Mouse (Mus musculus): Measurements from ENCODE around the gene Cdadc1. TPM values are rescaled to one million over a fixed set of nuclear protein-coding genes. Genes with fewer than 3 reads are reported as not detected.

Gene Cdadc1
- polyA plus RNA-seq, 1 experiment from 2014 or later: 23.7 TPM

DNA sequence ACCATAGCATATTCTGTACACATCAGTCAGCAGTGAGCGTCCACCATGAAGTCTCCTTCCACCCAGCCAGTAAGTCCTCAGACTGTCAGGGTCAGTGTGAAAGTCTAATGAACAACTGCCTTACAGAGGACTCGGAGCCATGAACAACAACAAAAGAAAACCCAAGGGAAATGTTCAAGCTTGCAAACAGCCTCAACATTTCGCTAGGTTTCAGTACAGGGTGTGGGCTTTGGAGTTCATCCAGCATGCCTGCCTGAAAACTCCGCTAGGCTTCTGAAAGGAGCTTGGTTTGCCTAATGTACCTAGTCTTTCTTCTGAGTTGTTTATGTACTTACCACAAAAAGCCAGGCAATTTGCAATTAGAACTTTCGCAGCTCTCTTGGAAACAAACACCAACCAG, 53.8 kb downstream of the Cdadc1 start:
- Histone ChIP-seq H3K27ac (no peak overlapping the region), H3K79me2 (ENCODE audit: inconsistent target) (no peaks in the 10 kb centered on the region), H3K4me3 (ENCODE audit: inconsistent target) (no peak overlapping the region), H3K36me3 (ENCODE audit: inconsistent target) (peaks cover 24% of the 10 kb centered on the region)
- WGBS (ENCODE audit: missing documents): 99% methylated on average over 5 of the region's 5 CpGs

DNA sequence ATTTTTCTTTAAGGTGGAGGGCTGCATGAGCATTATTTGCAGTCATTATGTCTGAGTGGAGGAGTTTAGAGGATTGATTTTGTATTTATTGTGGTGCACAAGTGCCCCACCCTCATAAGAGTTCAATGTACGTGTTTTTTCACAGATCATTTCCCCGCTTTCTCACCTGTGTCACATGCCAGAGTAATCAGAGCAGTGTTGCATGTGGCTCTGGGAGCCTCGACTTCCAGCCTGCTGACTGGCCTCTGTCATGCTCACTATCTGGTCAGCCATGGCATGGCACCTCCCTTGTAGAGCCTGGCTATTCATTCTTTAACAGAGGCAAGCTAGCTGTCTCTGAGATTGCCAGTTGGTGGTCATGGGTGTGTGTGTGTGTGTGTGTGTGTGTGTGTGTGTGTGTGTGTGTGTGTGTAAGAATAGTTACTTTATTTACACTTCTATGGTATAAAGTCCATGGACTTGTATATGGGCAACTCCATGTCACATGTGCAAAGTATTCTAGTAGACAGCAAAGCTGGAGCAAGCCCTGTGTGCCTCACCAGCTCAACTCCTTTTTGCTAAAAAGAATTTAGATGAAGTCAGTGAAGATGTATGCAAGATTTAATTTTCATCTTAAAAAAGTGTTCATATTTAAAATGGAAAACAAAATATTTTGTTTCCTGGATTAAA, 54.5 kb downstream of the Cdadc1 start:
- WGBS (ENCODE audit: missing documents): 92% methylated on average over 3 of the region's 3 CpGs
- Histone ChIP-seq H3K79me2 (ENCODE audit: inconsistent target) (no peaks in the 10 kb centered on the region), H3K36me3 (ENCODE audit: inconsistent target) (peaks cover 26% of the 10 kb centered on the region), H3K4me3 (ENCODE audit: inconsistent target) (no peak overlapping the region), H3K27ac (no peak overlapping the region)

DNA sequence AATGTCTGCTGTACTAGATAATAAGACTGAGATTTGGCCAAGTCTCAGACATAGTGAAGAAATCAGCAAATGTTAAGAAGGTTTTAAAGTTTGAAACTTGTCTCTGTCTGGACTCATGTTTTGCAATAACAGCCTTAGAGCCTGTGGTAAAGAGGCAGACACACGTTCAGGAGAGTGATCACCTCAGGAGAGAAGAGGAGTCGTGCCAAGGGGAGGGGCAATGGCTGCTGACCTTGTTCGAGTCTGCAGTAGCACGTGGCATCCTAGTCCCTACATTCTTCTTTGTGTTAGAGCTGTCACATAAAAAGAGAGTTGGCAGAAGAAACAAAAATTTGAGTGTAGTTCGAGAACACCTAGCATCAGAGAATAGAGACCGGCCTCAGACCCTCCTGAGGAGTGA, 57.0 kb downstream of the Cdadc1 start:
- Histone ChIP-seq H3K36me3 (ENCODE audit: inconsistent target) (peaks cover 15% of the 10 kb centered on the region), H3K79me2 (ENCODE audit: inconsistent target) (no peaks in the 10 kb centered on the region), H3K27ac (no peak overlapping the region), H3K4me3 (ENCODE audit: inconsistent target) (no peak overlapping the region)
- 89% methylated on average over 6 of the region's 6 CpGs for WGBS (ENCODE audit: missing documents)

DNA sequence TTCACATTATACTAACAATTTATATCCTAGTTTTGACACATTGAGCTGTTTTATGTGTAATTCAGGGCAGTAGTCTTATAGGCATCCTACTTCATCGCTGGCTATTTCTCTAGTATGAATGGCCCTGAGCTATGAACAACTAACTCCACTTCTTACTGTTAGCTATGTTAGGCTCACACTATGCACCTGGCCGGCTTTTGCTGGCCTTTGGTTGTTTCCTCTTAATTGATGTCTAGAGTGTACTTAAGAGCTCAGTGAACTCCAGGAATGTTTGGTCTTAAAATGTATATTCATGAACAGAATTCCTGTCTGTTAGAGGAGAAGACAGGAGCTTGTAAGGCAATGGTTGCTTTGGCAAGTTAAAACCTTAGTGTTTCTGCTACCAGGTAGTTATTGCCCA, 57.5 kb downstream of the Cdadc1 start:
- Histone ChIP-seq H3K27ac (no peak overlapping the region), H3K36me3 (ENCODE audit: inconsistent target) (peaks cover 15% of the 10 kb centered on the region), H3K4me3 (ENCODE audit: inconsistent target) (no peak overlapping the region), H3K79me2 (ENCODE audit: inconsistent target) (no peaks in the 10 kb centered on the region)
- 100% methylated on average over 2 of the region's 2 CpGs for WGBS (ENCODE audit: missing documents)

DNA sequence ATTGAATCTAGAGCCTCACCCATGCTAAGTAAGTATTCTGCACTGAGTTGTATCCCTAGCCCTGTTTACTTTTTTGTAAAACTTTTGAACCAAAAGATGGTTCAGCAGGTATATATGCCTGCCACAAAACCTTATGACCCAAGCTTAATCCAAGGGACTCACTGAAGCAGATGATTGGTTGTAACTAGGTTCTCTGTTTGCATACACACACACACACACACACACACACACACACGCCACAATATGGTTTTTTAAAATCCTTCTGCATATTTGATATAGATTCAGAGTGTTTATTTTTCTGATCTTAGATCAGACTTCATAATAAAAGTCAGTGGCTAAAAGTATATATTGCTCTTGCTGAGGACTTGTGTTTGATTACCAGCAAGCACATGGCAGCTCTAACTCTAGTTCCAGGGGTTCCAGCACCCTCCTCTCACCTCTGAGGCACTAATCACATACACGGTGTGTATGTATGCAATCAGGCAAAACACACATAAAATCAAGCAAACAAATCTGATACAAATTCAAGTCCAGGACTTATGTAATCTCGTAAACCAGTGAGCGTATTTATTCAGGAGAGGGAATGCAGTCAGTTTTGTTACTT, 59.8 kb downstream of the Cdadc1 start:
- no peaks in the 10 kb centered on the region for H3K79me2 ChIP-seq (ENCODE audit: inconsistent target)
- 96% methylated on average over 4 of the region's 4 CpGs for WGBS (ENCODE audit: missing documents)
- no peak overlapping the region for H3K27ac ChIP-seq
- peaks cover 15% of the 10 kb centered on the region for H3K36me3 ChIP-seq (ENCODE audit: inconsistent target)
- no peak overlapping the region for H3K4me3 ChIP-seq (ENCODE audit: inconsistent target)

DNA sequence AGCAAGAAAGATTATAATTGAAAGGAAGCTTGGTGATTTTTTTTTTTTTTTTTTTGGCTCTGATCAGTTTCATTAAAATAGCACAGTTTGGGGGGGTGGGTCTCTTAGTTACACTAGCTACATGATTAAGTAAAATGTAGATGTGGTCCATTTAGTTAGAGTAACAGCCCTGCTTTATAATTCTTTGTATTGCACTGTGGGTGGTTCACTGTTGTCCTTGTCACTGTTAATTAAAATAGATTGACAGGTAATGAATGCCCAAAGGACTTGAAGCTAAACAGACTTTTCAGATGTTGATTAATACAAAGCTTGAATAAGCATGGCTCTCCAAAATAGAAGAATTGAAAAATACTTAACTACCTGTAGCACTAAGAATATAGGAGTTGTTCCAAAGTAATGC, 63.9 kb downstream of the Cdadc1 start:
- Histone ChIP-seq H3K4me3 (ENCODE audit: inconsistent target) (no peak overlapping the region), H3K27ac (no peak overlapping the region), H3K36me3 (ENCODE audit: inconsistent target) (peaks cover 2% of the 10 kb centered on the region; the same call in 1 of the 2 replicates), H3K79me2 (ENCODE audit: inconsistent target) (no peaks in the 10 kb centered on the region)

DNA sequence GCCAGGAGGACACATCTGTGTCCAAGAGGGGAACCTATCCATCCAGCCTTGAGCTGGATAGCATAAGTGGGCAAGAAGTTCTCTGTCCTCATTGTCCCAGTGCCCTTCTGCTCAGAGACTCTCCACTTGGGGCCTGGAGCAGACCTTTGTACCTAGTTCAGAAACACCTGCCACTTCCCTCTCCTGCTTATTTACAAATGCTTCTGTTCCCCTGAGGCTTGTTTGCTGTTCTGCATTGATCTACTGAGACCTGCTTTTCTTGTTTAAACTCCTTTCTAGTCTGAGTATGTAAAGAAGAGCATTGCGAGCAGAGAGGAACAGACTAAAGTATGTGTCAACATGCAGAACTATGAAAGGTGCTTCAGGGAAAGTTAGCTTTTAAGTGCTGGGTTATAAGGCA, 64.8 kb downstream of the Cdadc1 start:
- Histone ChIP-seq H3K79me2 (ENCODE audit: inconsistent target) (no peaks in the 10 kb centered on the region), H3K36me3 (ENCODE audit: inconsistent target) (no peaks in the 10 kb centered on the region), H3K27ac (no peak overlapping the region), H3K4me3 (ENCODE audit: inconsistent target) (no peak overlapping the region)
- 100% methylated on average over 1 of the region's 1 CpGs for WGBS (ENCODE audit: missing documents)

DNA sequence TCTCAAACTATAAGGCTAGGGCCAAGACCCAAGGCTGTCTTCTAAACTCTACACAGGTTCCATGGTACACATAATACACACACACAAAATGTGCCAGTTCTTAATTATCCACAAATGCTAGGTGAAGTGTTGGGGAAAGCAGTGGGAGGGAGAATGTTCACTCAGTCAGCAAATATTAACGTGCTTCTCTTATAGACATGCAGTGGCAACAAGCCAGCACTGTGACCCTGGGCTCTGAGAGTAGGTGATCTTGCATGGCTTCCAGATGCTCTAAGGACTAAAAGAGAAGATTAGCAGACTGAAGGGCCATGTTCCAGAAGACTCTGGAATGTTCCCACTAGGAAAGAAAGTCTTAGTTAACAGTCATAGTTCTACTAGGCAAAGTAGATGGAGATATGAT, 67.0 kb downstream of the Cdadc1 start:
- Histone ChIP-seq H3K79me2 (ENCODE audit: inconsistent target) (no peaks in the 10 kb centered on the region), H3K27ac (no peak overlapping the region), H3K36me3 (ENCODE audit: inconsistent target) (no peaks in the 10 kb centered on the region), H3K4me3 (ENCODE audit: inconsistent target) (no peak overlapping the region)
- WGBS (ENCODE audit: missing documents): 100% methylated on average over 1 of the region's 1 CpGs

DNA sequence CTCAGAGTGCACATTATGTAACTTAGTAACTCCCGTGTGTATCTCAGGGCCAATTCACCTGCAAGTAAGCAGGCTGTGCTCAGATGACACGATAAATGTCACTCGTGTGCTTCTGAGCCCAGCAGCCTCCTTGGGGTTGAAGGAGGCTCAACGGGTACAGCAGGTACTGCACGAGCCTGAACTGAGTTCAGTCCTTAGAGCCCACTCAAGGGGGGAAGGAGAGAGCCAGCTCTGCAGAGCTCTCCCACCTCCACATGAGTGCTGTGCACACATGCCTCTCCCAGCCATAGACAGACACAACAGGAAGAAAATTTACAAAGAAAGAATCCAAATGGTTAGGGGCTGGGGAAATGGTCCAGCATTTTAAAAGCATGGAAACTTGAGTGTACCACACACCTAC, 71.9 kb downstream of the Cdadc1 start:
- Histone ChIP-seq H3K36me3 (ENCODE audit: inconsistent target) (0 out of 2 replicates have a peak, but pooled peaks cover 8% of the 10 kb centered on the region), H3K79me2 (ENCODE audit: inconsistent target) (no peaks in the 10 kb centered on the region), H3K27ac (no peak overlapping the region), H3K4me3 (ENCODE audit: inconsistent target) (no peak overlapping the region)
- 94% methylated on average over 5 of the region's 5 CpGs for WGBS (ENCODE audit: missing documents)

DNA sequence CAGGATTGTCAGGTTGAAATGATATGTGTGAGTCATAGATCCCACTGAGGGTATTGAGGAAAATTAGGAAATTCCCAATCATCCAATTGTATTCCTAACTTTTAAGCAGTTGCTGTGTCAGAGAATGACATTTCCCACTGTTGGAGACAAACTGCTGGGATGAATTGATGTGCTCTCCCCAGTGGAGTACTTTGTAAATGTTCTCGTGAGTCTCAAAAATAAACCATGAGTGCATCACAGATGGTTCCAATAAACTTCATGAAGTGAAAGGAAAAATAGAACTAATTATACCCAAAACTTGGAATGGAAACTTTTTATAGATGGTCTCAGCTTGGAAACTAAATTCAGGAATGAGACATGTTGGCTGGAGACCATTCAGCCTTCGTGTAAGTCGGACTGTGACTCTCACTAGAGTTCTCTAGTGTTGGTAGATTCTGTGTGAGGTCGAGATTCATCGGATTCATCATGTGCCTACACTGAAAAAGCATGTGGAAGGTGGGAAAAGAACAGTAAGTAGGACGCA, 83.8 kb downstream of the Cdadc1 start:
- Histone ChIP-seq H3K36me3 (ENCODE audit: inconsistent target) (no peaks in the 10 kb centered on the region), H3K27ac (no peak overlapping the region), H3K79me2 (ENCODE audit: inconsistent target) (no peaks in the 10 kb centered on the region), H3K4me3 (ENCODE audit: inconsistent target) (no peak overlapping the region)
- WGBS (ENCODE audit: missing documents): 87% methylated on average over 6 of the region's 6 CpGs

Other genes with a start within 250 kb of the Cdadc1 start
- 37.8 to 71.1 TPM (median 49.5 TPM) in 3 replicates for gene Phf11d, start 232.5 kb downstream of the Cdadc1 start, polyA plus RNA-seq (2018)
- 0.56 to 2.1 TPM (median 0.87 TPM) in 3 replicates for gene Phf11c, start 202.6 kb downstream of the Cdadc1 start, polyA plus RNA-seq (2018)
- gene Setdb2, start 157.1 kb downstream of the Cdadc1 start, polyA plus RNA-seq (2018): 8.8 to 17.9 TPM (median 10.0 TPM) in 3 replicates
- gene Cab39l, start 157.0 kb downstream of the Cdadc1 start, polyA plus RNA-seq (2018): 25.1 to 26.2 TPM (median 26.0 TPM) in 3 replicates
- not detected in 3 replicates for gene Shisa2, start 27.3 kb upstream of the Cdadc1 start, polyA plus RNA-seq (2018)

Measured in macrophage (primary cell).